Comparison of ENCODE assay signal across 8 mouse cellular contexts in genomic region chr11:119053257-119053670, GRCm38 (mm10). TPM values are rescaled to one million over a fixed set of nuclear protein-coding genes. Genes with fewer than 3 reads are reported as not detected.
DNase-seq lines count a peak whose midpoint lies in the region; ATAC-seq lines count a peak whose summit lies in the region.

No protein-coding gene starts in this region.

- WGBS in intestine, embryonic 15.5 days: under 1% methylated on average over 42 of the region's 42 CpGs
- WGBS in limb, embryonic 13.5 days: under 1% methylated on average over 42 of the region's 42 CpGs
- under 1% methylated on average over 42 of the region's 42 CpGs for WGBS in midbrain, embryonic 14.5 days

- H3K4me3 ChIP-seq in intestine, embryonic 15.5 days (replicated peaks): peak overlapping the region; percentile 34
- peak overlapping the region; percentile 39 for H3K4me3 ChIP-seq in limb, embryonic 13.5 days
- peak overlapping the region; percentile 29 for H3K4me3 ChIP-seq in midbrain, embryonic 14.5 days (replicated peaks; ENCODE audit: low read depth, low read length)

- H3K27me3 ChIP-seq in intestine, embryonic 15.5 days (replicated peaks): peaks cover 82% of the 10 kb centered on the region
- peaks cover 83% of the 10 kb centered on the region for H3K27me3 ChIP-seq in limb, embryonic 13.5 days
- H3K27me3 ChIP-seq in midbrain, embryonic 14.5 days (ENCODE audit: control insufficient read depth, insufficient read depth, low read length): peaks cover 53% of the 10 kb centered on the region

- H3K4me1 ChIP-seq in intestine, embryonic 15.5 days (replicated peaks): peaks cover 52% of the 10 kb centered on the region
- H3K4me1 ChIP-seq in limb, embryonic 13.5 days: peaks cover 56% of the 10 kb centered on the region
- H3K4me1 ChIP-seq in midbrain, embryonic 14.5 days (ENCODE audit: control insufficient read depth, insufficient read depth, low read length): peaks cover 50% of the 10 kb centered on the region

- no peaks in the 10 kb centered on the region for H3K36me3 ChIP-seq in intestine, embryonic 15.5 days
- H3K36me3 ChIP-seq in limb, embryonic 13.5 days: no peaks in the 10 kb centered on the region
- no peaks in the 10 kb centered on the region for H3K36me3 ChIP-seq in midbrain, embryonic 14.5 days (ENCODE audit: control insufficient read depth, insufficient read depth, low read length)

- peak overlapping the region; percentile 67 for H3K27ac ChIP-seq in intestine, embryonic 15.5 days
- no peak overlapping the region for H3K27ac ChIP-seq in limb, embryonic 13.5 days
- H3K27ac ChIP-seq in midbrain, embryonic 14.5 days (replicated peaks; ENCODE audit: low read depth, low read length): peak overlapping the region; percentile 97

- H3K9me3 ChIP-seq in intestine, embryonic 15.5 days: no peaks in the 10 kb centered on the region
- no peaks in the 10 kb centered on the region for H3K9me3 ChIP-seq in limb, embryonic 13.5 days
- H3K9me3 ChIP-seq in midbrain, embryonic 14.5 days (ENCODE audit: control insufficient read depth, low read length): no peaks in the 10 kb centered on the region

- intact Hi-C loops in gastrocnemius, postnatal 36 days (cut with DNase I): loop anchor here (2.0 kb wide), 1 partner anchor 30 kb away; no protein-coding TSS in a partner anchor

- peak; percentile 85 for ATAC-seq in intestine, embryonic 15.5 days
- ATAC-seq in limb, embryonic 13.5 days (ENCODE audit: low FRiP score, low read depth): peak; percentile 94
- ATAC-seq in midbrain, embryonic 14.5 days (ENCODE audit: low FRiP score, low TSS enrichment): peak; percentile 91

- peak overlapping the region; percentile 11 for H3K9ac ChIP-seq in intestine, embryonic 15.5 days
- peak overlapping the region; percentile 62 for H3K9ac ChIP-seq in limb, embryonic 13.5 days
- H3K9ac ChIP-seq in midbrain, embryonic 14.5 days (replicated peaks; ENCODE audit: low read length): peak overlapping the region; percentile 57

- H3K4me2 ChIP-seq in intestine, embryonic 15.5 days (replicated peaks): peak overlapping the region; percentile 85
- peak overlapping the region; percentile 81 for H3K4me2 ChIP-seq in limb, embryonic 13.5 days (replicated peaks)
- H3K4me2 ChIP-seq in midbrain, embryonic 14.5 days (ENCODE audit: low read length): peak overlapping the region; percentile 98

- DNase-seq in cerebellum, adult 9-11 months: peak; percentile 64
- no peak for DNase-seq in cerebellum, adult 11 months
- peak; percentile 90 to 92 for DNase-seq in cerebellum, postnatal 14 days
- DNase-seq in gastrocnemius, postnatal 36 days: peak; percentile 45 to 51
- peak; percentile 98 for DNase-seq in midbrain, embryonic 14.5 days
- DNase-seq in spleen, postnatal 14 days (ENCODE audit: low spot score in 2 of 2): peak; percentile 53 to 57

RNA-seq across cellular contexts. Expression of gene Cbx8, which starts 12.5 kb away (rescaled TPM):
- total RNA-seq in gastrocnemius, postnatal 36 days (2021): 1 to 10 TPM; 1.5 to 1.9 TPM
- 7.4 and 7.9 TPM in 2 replicates for polyA plus RNA-seq in intestine, embryonic 15.5 days (2015; fragmentation: Nextera tagmentation; extraction: Ambion mirVana)
- 9.4 and 10.6 TPM in 2 replicates for polyA plus RNA-seq in limb, embryonic 13.5 days (2015; fragmentation: Nextera tagmentation; extraction: Ambion mirVana)
- polyA plus RNA-seq in midbrain, embryonic 14.5 days (2014; fragmentation: Nextera tagmentation; extraction: Ambion mirVana): 11.5 and 12.4 TPM in 2 replicates

RNA-seq across cellular contexts. Expression of gene Cbx2, which starts 30.5 kb away (rescaled TPM):
- total RNA-seq in gastrocnemius, postnatal 36 days (2021): 1 to 10 TPM in 1 of 2 experiments, under 1 TPM in 1; 0.79 to 1.1 TPM
- polyA plus RNA-seq in intestine, embryonic 15.5 days (2015; fragmentation: Nextera tagmentation; extraction: Ambion mirVana): 24.8 and 27.0 TPM in 2 replicates
- 62.8 and 66.7 TPM in 2 replicates for polyA plus RNA-seq in limb, embryonic 13.5 days (2015; fragmentation: Nextera tagmentation; extraction: Ambion mirVana)
- 15.6 and 20.7 TPM in 2 replicates for polyA plus RNA-seq in midbrain, embryonic 14.5 days (2014; fragmentation: Nextera tagmentation; extraction: Ambion mirVana)

RNA-seq across cellular contexts. Expression of gene Cbx4, which starts 32.8 kb away (rescaled TPM):
- 1 to 10 TPM; 1.6 to 3.0 TPM for total RNA-seq in gastrocnemius, postnatal 36 days (2021)
- 10.7 and 11.2 TPM in 2 replicates for polyA plus RNA-seq in intestine, embryonic 15.5 days (2015; fragmentation: Nextera tagmentation; extraction: Ambion mirVana)
- 10.7 and 11.3 TPM in 2 replicates for polyA plus RNA-seq in limb, embryonic 13.5 days (2015; fragmentation: Nextera tagmentation; extraction: Ambion mirVana)
- polyA plus RNA-seq in midbrain, embryonic 14.5 days (2014; fragmentation: Nextera tagmentation; extraction: Ambion mirVana): 19.0 and 19.3 TPM in 2 replicates

Comparison
In these comparisons a context has a peak if more than half of its experiments do, and no peak if none do; other contexts are left out.
1. H3K9ac ChIP-seq: peak in every context shown above with its lines; median percentile 62 in limb, embryonic 13.5 days; 57 in midbrain, embryonic 14.5 days; 11 in intestine, embryonic 15.5 days.